Mouse (Mus musculus): ENCODE results near the gene Creld2. TPM values are rescaled to one million over a fixed set of nuclear protein-coding genes. Genes with fewer than 3 reads are reported as not detected.

The Creld2 gene
- polyA plus RNA-seq, 1 experiment from 2014 or later = 59.6 TPM

GRCm38 (mm10) chr15:88875625-88876081 is 56.2 kb downstream of the Creld2 start:
- Histone ChIP-seq H3K4me1 (ENCODE audit: control insufficient read depth, insufficient read depth, low read length) (no peaks in the 10 kb centered on the region), H3K4me2 (replicated peaks; ENCODE audit: low read depth, low read length) (no peak overlapping the region; the same call in 1 of the 2 replicates), H3K9me3 (ENCODE audit: control insufficient read depth, low read depth, low read length) (no peaks in the 10 kb centered on the region), H3K27ac (ENCODE audit: low read length) (no peak overlapping the region), H3K27me3 (ENCODE audit: control insufficient read depth, insufficient read depth, low read length) (no peaks in the 10 kb centered on the region), H3K9ac (replicated peaks; ENCODE audit: low read depth, low read length) (no peak overlapping the region), H3K36me3 (ENCODE audit: control insufficient read depth, insufficient read depth, low read length) (no peaks in the 10 kb centered on the region), H3K4me3 (ENCODE audit: low read depth, low read length) (no peak overlapping the region)
- 40% methylated on average over 10 of the region's 10 CpGs for WGBS
- ATAC-seq (ENCODE audit: insufficient number of reproducible peaks, insufficient read depth, low FRiP score, low read depth) = 0 out of 2 replicates have a peak, but pooled peaks have one; percentile 42

Other genes with a start within 250 kb of the Creld2 start
- gene Zdhhc25, start 219.3 kb upstream of the Creld2 start, polyA plus RNA-seq (2014; fragmentation: Nextera tagmentation; extraction: Ambion mirVana) = not detected in 2 replicates
- gene Brd1, start 85.4 kb upstream of the Creld2 start, polyA plus RNA-seq (2014; fragmentation: Nextera tagmentation; extraction: Ambion mirVana) = 29.7 and 30.2 TPM in 2 replicates
- gene Zbed4, start 68.0 kb upstream of the Creld2 start, polyA plus RNA-seq (2014; fragmentation: Nextera tagmentation; extraction: Ambion mirVana) = 18.5 and 18.8 TPM in 2 replicates
- gene Alg12, start 328 bp upstream of the Creld2 start, polyA plus RNA-seq (2014; fragmentation: Nextera tagmentation; extraction: Ambion mirVana) = 10.5 and 12.7 TPM in 2 replicates
- gene Pim3, start 42.5 kb downstream of the Creld2 start, polyA plus RNA-seq (2014; fragmentation: Nextera tagmentation; extraction: Ambion mirVana) = 35.9 and 38.4 TPM in 2 replicates
- not detected in 2 replicates for gene Ttll8, start 134.8 kb downstream of the Creld2 start, polyA plus RNA-seq (2014; fragmentation: Nextera tagmentation; extraction: Ambion mirVana)
- not detected in 2 replicates for gene Mlc1, start 159.4 kb downstream of the Creld2 start, polyA plus RNA-seq (2014; fragmentation: Nextera tagmentation; extraction: Ambion mirVana)
- not detected in 2 replicates for gene Mov10l1, start 163.3 kb downstream of the Creld2 start, polyA plus RNA-seq (2014; fragmentation: Nextera tagmentation; extraction: Ambion mirVana)
- gene Panx2, start 240.1 kb downstream of the Creld2 start, polyA plus RNA-seq (2014; fragmentation: Nextera tagmentation; extraction: Ambion mirVana) = 0.20 TPM in 2 replicates

All from stomach, embryonic 14.5 days (tissue).